Mouse (Mus musculus): ENCODE data around the gene Hrc.

DNA sequence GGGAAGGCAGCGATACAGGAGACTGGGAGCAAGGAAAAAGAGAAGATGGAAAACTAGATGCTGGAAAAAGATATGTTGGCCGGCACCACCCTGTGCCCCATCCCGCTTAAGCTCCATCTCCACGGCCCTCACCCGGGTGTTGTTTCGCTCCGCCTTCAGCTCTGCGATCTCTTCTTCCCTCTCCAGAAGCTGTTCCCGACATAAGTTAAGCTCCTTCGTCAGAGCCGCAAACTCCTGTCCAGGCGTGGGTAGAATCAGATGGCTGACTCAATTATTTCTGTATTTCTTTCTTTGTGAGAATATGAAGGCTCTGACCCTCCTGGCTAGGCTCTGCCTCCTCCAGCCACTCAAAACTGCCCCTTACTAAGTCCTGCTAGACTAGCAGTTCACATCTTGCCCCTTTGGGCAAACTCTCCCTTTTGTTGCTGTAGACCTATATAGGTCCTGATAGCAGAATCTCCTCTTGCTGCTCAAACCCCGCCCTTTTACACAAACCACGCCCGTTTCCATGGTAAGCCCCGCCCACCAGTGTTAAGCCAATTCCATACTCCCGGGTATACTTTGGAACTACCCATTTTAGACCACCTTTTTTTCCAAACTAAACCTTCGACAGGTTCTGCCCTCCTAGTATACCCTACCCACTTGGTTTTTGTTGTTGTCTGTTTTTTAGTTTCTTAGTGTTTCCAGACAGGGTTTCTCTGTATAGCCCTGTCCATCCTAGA, 25.5 kb downstream of the Hrc start:
- TF ChIP-seq CTCF (IDR thresholded peaks at IDR 0.05; ENCODE audit: borderline replicate concordance, insufficient read depth, low read length) (no peak), POLR2A (IDR thresholded peaks at IDR 0.05; ENCODE audit: low read depth, low read length) (no peak)

Data from embryonic fibroblast, embryonic 13.5 days (primary cell).